Mouse (Mus musculus) embryo, embryonic 9.5 days (tissue): Measurements from ENCODE around the gene H2-T24.

Experiments
- DNase-seq: peaks from one replicate; pipeline ENCODE4 v3.0.0-alpha.2; 2017; ENCODE audit errors: extremely low spot score

The H2-T24 gene

GRCm38 (mm10) chr17:35981776-35982175 lies 38.6 kb downstream of the H2-T24 start:
- DNase-seq = no peak

- DNase-seq = peak; percentile 60
Observed at GRCm38 (mm10) chr17:35980363-35980754, 40.0 kb downstream of the H2-T24 start.

GRCm38 (mm10) chr17:35979401-35980362 lies 40.7 kb downstream of the H2-T24 start, which contains the start of the genes Gnl1 and Prr3:
Gene Gnl1, plus strand, starts transcription at chr17:35979851.
Gene Prr3, minus strand, starts transcription at chr17:35980236.
- DNase-seq = peak; percentile 98

GRCm38 (mm10) chr17:35978811-35979400 lies 41.5 kb downstream of the H2-T24 start:
- no peak for DNase-seq

- DNase-seq = no peak
Observed at GRCm38 (mm10) chr17:35972131-35972530, 48.2 kb downstream of the H2-T24 start.

- peak; percentile 98 for DNase-seq
Observed at GRCm38 (mm10) chr17:35969418-35970389, 50.7 kb downstream of the H2-T24 start, which contains the start of gene Abcf1. Gene Abcf1, minus strand, starts transcription at chr17:35969761.

GRCm38 (mm10) chr17:35967621-35968020 lies 52.7 kb downstream of the H2-T24 start:
- no peak for DNase-seq

GRCm38 (mm10) chr17:35963279-35963678 lies 57.1 kb downstream of the H2-T24 start:
- DNase-seq = no peak

GRCm38 (mm10) chr17:35958533-35959223 lies 61.7 kb downstream of the H2-T24 start:
- no peak for DNase-seq
